Mouse (Mus musculus) adrenal gland, adult 18-20 months (tissue): Measurements from ENCODE around the gene Sumf1. TPM values are rescaled to one million over a fixed set of nuclear protein-coding genes. Genes with fewer than 3 reads are reported as not detected.
A peak's percentile ranks its signal among the peaks of the same experiment; 100 is the strongest.

ENCODE experiments used
- DNase-seq, 2 experiments: peaks; one replicate each; pipeline ENCODE4 v3.0.0; 2021 to 2022; ENCODE audit warnings: low spot score in 2 of 2
- total RNA-seq, 2 experiments: library from RNA; stranded (reverse); gene quantifications; 1 replicate in 1 of 2; 2 replicates in 1 of 2; pipeline ENCODE4 v1.2.3; 2021

The Sumf1 gene
- total RNA-seq, 2 experiments from 2014 or later, result 33.1 to 42.5 TPM

DNA sequence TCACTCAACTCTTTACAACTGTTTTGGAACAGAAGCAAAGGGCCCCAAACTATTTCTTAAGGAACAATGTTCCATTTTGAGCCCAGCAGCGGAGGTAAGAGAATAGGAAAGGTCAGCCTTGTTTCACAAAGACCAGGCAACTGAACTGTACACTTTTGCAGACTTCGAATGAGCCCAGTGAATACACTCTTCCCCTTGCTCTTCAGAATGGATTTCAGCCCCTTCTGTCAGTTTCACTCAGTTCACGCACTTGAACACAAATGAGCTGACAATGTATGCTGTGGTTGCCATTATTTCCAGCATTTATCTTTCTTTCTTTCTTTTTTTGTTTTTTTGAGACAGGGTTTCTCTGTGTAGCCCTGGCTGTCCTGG is 86.5 kb downstream of the Sumf1 start:
- no peak for DNase-seq

DNA sequence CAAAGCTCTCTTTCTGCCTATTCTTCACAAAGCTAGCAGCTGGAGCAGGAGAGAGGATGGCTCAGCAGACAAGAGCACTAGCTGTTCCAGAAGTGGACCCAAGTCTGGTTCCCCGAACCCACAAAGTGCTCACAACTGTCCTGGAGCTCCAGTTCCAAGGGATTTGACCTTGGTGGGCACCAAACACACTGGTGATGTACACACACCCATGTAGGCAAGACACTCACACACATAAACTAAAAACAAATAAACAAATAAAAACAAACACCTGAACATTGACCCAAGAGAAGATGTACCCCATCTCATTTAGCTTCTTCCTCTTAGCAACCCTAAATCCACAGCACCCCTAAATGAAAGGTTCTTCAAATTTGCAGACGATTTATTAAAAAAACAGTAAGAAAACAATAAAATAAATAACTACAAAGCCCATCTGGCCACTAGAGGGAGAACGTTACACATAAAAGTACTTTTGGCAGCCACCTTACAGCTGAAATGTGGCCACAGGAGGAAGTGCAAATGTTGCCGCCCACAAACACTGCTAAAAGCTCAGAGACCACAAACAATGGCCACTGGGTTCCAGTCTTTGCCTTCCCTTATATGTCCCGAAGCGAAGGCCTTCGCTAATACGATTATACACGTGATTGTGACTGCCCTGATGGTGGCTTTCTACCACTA is 87.1 kb downstream of the Sumf1 start:
- peak; percentile 40 to 51 for DNase-seq

DNA sequence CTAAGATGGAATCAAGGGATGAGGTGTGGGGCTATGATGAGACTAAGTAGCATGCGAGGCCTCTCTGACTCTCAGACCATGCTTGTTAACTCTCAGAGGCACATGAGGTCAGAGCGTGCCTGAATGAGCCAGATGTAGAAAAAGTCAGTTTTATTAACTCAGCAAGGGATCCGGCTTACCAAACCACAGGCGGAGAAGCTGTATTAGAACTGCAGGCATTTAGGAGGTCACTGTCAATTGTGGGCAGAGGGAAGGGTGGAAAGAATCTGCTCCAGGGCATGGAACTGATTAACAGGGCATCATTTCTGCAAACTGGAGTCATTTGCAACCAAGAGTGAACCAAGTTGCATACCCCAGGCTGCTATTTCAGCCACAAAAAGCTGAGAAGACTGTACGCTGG is 89.9 kb downstream of the Sumf1 start:
- no peak for DNase-seq

DNA sequence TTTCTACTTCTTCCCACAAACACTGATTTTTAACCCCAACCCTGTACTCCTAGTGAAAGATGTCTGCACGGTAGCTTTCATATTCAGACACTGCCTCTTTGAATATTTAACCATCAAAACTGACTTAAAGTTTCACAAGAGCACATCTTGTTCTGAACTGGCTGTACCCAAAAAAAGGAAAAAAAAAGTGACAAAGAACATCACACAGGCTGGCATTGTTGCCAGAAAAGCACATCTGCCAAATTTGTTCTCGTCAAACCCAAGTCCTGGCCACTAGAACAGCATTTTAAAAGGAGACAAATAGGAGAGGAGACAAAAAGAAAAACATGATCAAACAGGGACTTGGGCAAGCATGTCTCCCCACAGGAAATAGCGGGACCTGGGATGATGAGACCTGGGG is 91.9 kb downstream of the Sumf1 start:
- no peak for DNase-seq

DNA sequence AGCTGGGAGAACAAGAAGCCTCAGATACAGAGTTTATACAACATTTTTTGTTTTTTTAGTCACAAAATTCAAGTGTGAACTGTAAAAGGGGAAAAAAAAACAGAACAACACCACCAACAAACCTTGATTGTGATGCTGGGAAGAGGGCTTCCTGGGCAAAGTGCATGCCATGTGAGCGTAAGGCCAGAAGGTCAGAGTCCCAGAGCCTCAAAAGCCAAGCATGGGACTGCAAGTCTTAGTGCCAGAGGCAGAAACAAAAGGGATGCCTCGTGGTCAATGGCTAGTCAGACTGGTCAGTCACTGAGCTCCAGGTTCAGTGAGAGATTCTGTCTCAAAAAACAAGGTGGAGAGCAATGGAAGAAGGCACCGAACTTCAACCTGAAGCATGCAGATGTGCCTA is 92.7 kb downstream of the Sumf1 start:
- DNase-seq, result no peak

DNA sequence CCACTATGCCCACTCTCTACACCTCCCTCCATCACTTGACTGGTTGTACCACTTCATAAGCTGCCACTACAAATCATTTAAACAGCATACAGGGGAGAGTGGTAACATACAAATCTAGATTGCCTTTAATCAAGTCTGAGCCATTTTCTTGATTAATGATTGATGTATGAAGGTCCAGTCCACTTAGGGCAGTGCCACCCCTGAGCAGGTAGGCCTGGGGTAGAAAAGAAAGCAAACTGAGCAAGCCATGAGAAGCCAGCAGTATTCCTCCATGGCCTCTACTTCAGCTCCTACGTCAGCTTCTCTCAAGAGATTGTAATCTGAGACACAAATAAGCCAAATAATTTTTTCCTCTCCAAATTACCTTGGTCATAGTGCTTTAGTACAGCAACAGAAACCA is 94.1 kb downstream of the Sumf1 start:
- DNase-seq, result no peak

DNA sequence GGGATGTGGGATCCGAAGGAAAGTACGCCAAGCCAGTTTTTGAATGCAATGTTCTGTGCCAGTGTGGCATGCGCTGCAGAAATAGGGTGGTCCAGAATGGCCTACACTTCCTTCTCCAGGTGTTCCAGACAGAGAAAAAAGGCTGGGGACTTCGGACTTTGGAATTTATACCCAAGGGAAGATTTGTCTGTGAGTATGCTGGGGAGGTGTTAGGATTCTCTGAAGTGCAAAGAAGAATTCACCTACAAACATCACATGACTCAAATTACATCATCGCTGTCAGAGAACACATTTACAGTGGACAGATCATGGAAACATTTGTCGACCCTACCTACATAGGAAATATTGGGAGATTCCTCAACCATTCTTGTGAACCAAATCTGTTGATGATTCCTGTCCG is 109.5 kb downstream of the Sumf1 start:
- DNase-seq, result no peak

DNA sequence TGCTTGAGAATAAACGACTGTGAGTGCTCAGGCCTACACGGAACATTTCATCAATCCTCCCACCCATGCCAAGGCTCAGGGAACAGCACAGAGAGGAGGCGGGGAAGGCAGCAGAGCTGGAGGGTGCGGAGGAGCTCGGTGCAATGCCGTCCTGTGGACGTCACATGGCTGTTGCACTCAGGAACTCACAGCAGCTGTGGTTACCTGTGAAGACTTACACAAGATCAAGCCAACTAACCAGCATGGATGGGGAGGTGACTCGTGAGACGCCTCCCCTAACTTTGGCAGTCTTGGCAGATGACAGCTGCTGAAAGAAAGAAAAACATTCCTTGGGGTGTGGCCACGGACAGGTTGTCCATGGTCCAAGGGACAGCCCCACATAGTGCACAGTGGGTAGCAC is 110.8 kb downstream of the Sumf1 start:
- DNase-seq, result no peak

DNA sequence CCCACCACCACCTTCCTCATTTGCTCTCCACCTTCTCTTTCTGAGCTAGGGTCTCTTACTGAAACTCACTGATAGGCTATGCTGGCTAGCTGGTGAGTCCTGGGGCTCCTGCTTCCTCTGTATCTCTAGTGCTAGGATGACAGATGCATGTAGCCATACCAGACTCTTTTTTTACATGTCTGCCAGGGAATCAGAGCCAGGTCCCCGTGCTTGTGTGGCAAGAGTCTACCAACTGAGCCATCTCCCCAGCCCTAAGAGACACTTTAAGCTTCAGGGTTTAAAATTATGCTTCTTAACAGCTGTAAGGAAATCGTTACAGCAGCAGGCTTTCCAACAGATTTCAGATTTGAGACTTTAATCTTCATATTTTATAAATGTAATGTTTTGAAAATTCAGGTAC is 111.5 kb downstream of the Sumf1 start:
- no peak for DNase-seq

DNA sequence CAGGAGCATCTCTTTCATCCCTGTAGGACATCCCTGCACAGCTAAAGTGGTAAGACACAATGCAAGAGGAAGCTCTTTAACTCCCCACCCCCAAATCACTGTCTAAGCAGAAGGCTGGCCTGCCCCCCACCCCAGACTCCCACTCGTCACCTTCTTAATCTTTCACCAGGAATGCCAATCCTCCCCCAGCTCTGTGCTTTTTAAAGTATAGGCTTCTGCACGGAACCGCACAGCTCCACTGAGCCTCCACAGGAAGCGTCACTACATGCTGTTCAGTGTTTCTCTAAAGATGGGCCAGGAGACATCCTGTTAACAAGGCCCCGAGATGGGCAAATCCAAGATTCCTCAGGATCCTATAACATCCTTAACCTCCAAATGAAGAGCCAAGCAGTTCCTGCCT is 112.3 kb downstream of the Sumf1 start:
- DNase-seq, result no peak

DNA sequence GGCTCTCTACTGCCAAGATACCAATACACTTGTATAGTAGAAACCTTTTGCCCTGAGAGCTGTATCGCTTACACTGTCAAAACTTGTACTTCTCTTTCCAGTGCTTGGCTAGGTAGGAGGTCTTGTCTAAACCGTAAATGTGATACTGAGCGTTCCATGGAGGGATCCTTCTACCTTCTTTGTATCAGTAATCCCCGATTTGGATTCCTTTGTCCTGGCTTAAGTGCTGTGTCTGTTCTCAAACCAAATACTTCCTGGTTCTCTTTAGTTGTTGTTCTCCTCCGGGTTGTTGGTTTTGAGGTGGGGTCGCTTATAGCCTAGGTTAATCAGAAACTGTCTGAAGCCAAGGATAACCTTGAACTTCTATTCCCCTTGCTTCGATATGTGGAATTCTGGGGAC is 114.4 kb downstream of the Sumf1 start:
- no peak for DNase-seq

DNA sequence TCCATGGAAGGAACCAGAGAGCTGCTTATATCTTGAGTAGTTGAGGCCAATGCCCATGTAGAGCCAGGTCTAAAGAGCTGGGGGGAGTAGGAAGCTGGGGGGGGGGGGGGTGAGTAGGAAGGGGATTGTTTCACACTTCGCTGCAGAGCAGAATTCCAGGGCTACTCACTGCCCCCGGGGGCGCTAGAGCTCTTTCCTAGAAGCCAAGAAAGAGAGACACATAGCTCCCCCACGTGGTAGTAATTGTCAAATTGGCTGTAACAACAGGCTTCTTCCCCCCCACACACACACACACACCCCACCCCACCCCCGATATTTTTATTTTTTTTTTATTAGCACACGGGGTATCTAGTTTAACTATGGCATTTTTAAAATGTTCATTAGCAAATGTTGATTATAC is 119.8 kb downstream of the Sumf1 start:
- peak; percentile 46 to 50 for DNase-seq

DNA sequence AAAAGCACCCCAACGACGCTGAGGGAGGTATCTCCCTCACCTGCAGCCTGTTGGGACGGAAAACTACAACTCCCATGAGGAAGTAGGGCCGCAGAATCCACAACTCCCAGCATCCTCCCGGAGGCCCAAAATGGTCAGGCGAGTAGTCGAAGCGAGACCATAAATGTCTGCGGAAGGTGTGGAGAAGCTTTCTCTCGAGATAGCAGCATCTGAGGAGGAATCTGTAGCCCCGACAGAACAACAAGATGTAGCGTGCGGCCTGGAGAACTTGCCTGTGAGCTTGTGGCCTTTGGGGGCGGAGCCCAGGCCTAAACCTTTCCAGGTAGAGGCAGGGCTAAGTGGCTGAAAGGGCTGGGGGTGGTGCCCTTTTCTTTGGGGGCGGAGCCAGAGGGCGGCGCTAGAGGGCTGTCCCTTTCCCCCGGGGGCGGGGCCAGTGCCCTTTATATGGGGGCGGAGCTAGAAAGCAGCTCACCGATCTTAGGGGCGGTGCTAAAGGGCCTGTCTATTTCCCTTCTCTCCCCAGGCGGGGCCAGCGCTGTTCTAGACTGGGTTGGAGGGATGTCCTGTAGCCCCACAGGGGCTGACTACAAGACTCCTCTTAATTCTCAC is 120.4 kb downstream of the Sumf1 start, which contains the start of gene Setmar:
Setmar (plus strand) TSS at position 128 of the 609 bp plus-strand sequence.
- peak; percentile 97 for DNase-seq

DNA sequence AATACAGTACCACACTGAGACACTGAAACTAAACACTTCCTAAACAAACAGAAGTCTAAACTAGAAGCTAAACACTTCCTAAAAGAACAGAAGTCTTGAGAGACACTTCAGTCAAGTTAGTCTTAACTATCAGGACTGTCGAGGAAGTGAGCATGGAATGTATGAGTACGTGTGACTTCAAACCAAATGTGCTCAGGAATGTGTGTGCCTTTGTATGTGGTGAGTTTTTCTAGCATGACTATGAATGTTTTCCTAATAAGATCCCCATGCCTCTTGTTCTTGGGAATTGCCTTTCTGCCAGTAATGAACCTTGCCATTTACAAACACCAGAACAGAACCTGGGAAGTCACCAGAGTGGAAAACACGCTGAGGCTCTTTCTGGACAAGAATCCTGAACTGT is 124.3 kb downstream of the Sumf1 start:
- no peak for DNase-seq

DNA sequence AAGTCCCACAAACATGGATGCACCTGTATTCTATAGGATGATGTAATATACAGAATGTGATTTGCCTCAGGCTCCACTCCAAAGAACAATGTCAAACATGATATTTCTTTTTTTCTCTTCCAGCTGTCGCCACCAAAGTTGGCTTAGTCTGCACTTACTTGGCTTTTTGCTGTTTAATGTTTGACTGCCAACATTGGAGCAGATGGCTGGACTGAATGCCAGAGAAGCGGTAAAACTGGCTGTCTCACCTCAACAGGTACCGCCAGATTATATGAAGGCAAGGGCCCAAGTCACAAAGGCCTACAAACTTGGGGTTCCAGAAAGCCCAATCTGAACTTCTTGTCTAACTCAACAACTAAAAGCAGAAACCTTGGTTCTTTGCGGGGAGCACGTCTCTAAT is 127.3 kb downstream of the Sumf1 start:
- DNase-seq, result no peak

DNA sequence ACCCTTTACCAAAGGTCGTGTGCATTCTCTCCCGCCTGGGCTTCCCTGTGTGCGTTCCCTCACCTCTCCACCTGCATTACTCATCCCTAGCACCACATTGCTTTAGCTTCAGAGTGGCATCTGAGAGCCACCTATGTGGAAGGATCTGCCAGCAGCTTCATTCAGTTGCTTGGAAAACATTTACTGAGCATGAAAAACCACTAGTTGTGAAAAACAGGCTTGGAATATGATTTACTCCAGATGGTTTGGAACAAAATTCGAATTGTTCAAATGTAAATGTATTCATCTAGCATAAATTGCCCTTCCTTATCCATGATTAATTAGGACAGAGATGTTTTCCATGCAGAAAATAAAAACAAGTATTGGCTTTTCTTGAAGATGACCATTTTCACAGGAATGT is 128.0 kb downstream of the Sumf1 start:
- DNase-seq, result no peak

Other genes starting within 250 kb of the Sumf1 start
- 1 to 10 TPM; 6.2 to 6.7 TPM for gene Setmar, start 120.5 kb downstream of the Sumf1 start, total RNA-seq
- 100 to 1,000 TPM; 114 to 186 TPM for gene Itpr1, start 27.5 kb upstream of the Sumf1 start, total RNA-seq